Mouse (Mus musculus): ENCODE data around the gene Thsd7a. TPM values are rescaled to one million over a fixed set of nuclear protein-coding genes. Genes with fewer than 3 reads are reported as not detected.

Thsd7a gene
- polyA plus RNA-seq, 1 experiment, result 4.9 TPM

GRCm38 (mm10) chr6:12699089-12699488 lies 50.1 kb downstream of the Thsd7a start:
- Histone ChIP-seq H3K4me3 (ENCODE audit: insufficient read depth, low read length) (no peak overlapping the region), H3K27ac (ENCODE audit: insufficient read depth, low read length) (no peak overlapping the region), H3K4me1 (ENCODE audit: control insufficient read depth, insufficient read depth, low read length) (no peaks in the 10 kb centered on the region)
- TF ChIP-seq POLR2A (IDR thresholded peaks at IDR 0.05; ENCODE audit: low read depth, low read length) (no peak), CTCF (IDR thresholded peaks at IDR 0.05; ENCODE audit: borderline replicate concordance, insufficient read depth, low read length) (no peak)

- TF ChIP-seq CTCF (IDR thresholded peaks at IDR 0.05; ENCODE audit: borderline replicate concordance, insufficient read depth, low read length) (no peak), POLR2A (IDR thresholded peaks at IDR 0.05; ENCODE audit: low read depth, low read length) (no peak)
- no peak overlapping the region for H3K4me3 ChIP-seq (ENCODE audit: insufficient read depth, low read length)
- H3K27ac ChIP-seq (ENCODE audit: insufficient read depth, low read length), result no peak overlapping the region
- H3K4me1 ChIP-seq (ENCODE audit: control insufficient read depth, insufficient read depth, low read length), result no peaks in the 10 kb centered on the region
Observed at GRCm38 (mm10) chr6:12693689-12694088, 55.5 kb downstream of the Thsd7a start.

- Histone ChIP-seq H3K4me3 (ENCODE audit: insufficient read depth, low read length) (no peak overlapping the region), H3K27ac (ENCODE audit: insufficient read depth, low read length) (no peak overlapping the region), H3K4me1 (ENCODE audit: control insufficient read depth, insufficient read depth, low read length) (no peaks in the 10 kb centered on the region)
- TF ChIP-seq CTCF (IDR thresholded peaks at IDR 0.05; ENCODE audit: borderline replicate concordance, insufficient read depth, low read length) (no peak), POLR2A (IDR thresholded peaks at IDR 0.05; ENCODE audit: low read depth, low read length) (no peak)
Observed at GRCm38 (mm10) chr6:12693239-12693638, 56.0 kb downstream of the Thsd7a start.

GRCm38 (mm10) chr6:12649633-12650032 lies 99.6 kb downstream of the Thsd7a start:
- TF ChIP-seq CTCF (IDR thresholded peaks at IDR 0.05; ENCODE audit: borderline replicate concordance, insufficient read depth, low read length) (no peak), POLR2A (IDR thresholded peaks at IDR 0.05; ENCODE audit: low read depth, low read length) (no peak)
- Histone ChIP-seq H3K4me1 (ENCODE audit: control insufficient read depth, insufficient read depth, low read length) (no peaks in the 10 kb centered on the region), H3K27ac (ENCODE audit: insufficient read depth, low read length) (no peak overlapping the region), H3K4me3 (ENCODE audit: insufficient read depth, low read length) (no peak overlapping the region)

GRCm38 (mm10) chr6:12628637-12629246 lies 120.5 kb downstream of the Thsd7a start:
- Histone ChIP-seq H3K27ac (ENCODE audit: insufficient read depth, low read length) (no peak overlapping the region), H3K4me3 (ENCODE audit: insufficient read depth, low read length) (no peak overlapping the region), H3K4me1 (ENCODE audit: control insufficient read depth, insufficient read depth, low read length) (no peaks in the 10 kb centered on the region)
- TF ChIP-seq CTCF (IDR thresholded peaks at IDR 0.05; ENCODE audit: borderline replicate concordance, insufficient read depth, low read length) (no peak), POLR2A (IDR thresholded peaks at IDR 0.05; ENCODE audit: low read depth, low read length) (no peak)

GRCm38 (mm10) chr6:12606638-12607246 lies 142.5 kb downstream of the Thsd7a start:
- Histone ChIP-seq H3K4me1 (ENCODE audit: control insufficient read depth, insufficient read depth, low read length) (no peaks in the 10 kb centered on the region), H3K27ac (ENCODE audit: insufficient read depth, low read length) (no peak overlapping the region), H3K4me3 (ENCODE audit: insufficient read depth, low read length) (no peak overlapping the region)
- TF ChIP-seq POLR2A (IDR thresholded peaks at IDR 0.05; ENCODE audit: low read depth, low read length) (no peak), CTCF (IDR thresholded peaks at IDR 0.05; ENCODE audit: borderline replicate concordance, insufficient read depth, low read length) (no peak)

GRCm38 (mm10) chr6:12602927-12603326 lies 146.3 kb downstream of the Thsd7a start:
- TF ChIP-seq POLR2A (IDR thresholded peaks at IDR 0.05; ENCODE audit: low read depth, low read length) (no peak), CTCF (IDR thresholded peaks at IDR 0.05; ENCODE audit: borderline replicate concordance, insufficient read depth, low read length) (no peak)
- Histone ChIP-seq H3K27ac (ENCODE audit: insufficient read depth, low read length) (no peak overlapping the region), H3K4me1 (ENCODE audit: control insufficient read depth, insufficient read depth, low read length) (no peaks in the 10 kb centered on the region), H3K4me3 (ENCODE audit: insufficient read depth, low read length) (no peak overlapping the region)

- Histone ChIP-seq H3K4me1 (ENCODE audit: control insufficient read depth, insufficient read depth, low read length) (no peaks in the 10 kb centered on the region), H3K27ac (ENCODE audit: insufficient read depth, low read length) (no peak overlapping the region), H3K4me3 (ENCODE audit: insufficient read depth, low read length) (no peak overlapping the region)
- TF ChIP-seq CTCF (IDR thresholded peaks at IDR 0.05; ENCODE audit: borderline replicate concordance, insufficient read depth, low read length) (no peak), POLR2A (IDR thresholded peaks at IDR 0.05; ENCODE audit: low read depth, low read length) (no peak)
Observed at GRCm38 (mm10) chr6:12602161-12602560, 147.0 kb downstream of the Thsd7a start.

- Histone ChIP-seq H3K27ac (ENCODE audit: insufficient read depth, low read length) (no peak overlapping the region), H3K4me3 (ENCODE audit: insufficient read depth, low read length) (no peak overlapping the region), H3K4me1 (ENCODE audit: control insufficient read depth, insufficient read depth, low read length) (no peaks in the 10 kb centered on the region)
- no peak for TF ChIP-seq CTCF (IDR thresholded peaks at IDR 0.05; ENCODE audit: borderline replicate concordance, insufficient read depth, low read length)
- no peak for TF ChIP-seq POLR2A (IDR thresholded peaks at IDR 0.05; ENCODE audit: low read depth, low read length)
Observed at GRCm38 (mm10) chr6:12584456-12584855, 164.8 kb downstream of the Thsd7a start.

- no peak overlapping the region for H3K27ac ChIP-seq (ENCODE audit: insufficient read depth, low read length)
- no peak overlapping the region for H3K4me3 ChIP-seq (ENCODE audit: insufficient read depth, low read length)
- H3K4me1 ChIP-seq (ENCODE audit: control insufficient read depth, insufficient read depth, low read length), result no peaks in the 10 kb centered on the region
- TF ChIP-seq CTCF (IDR thresholded peaks at IDR 0.05; ENCODE audit: borderline replicate concordance, insufficient read depth, low read length) (no peak), POLR2A (IDR thresholded peaks at IDR 0.05; ENCODE audit: low read depth, low read length) (no peak)
Observed at GRCm38 (mm10) chr6:12581143-12581542, 168.1 kb downstream of the Thsd7a start.
